Mouse (Mus musculus) CD4-positive, CD25-positive, alpha-beta regulatory T cell, adult 4 months (primary cell): ENCODE data around the gene Defb35. TPM values are rescaled to one million over a fixed set of nuclear protein-coding genes. Genes with fewer than 3 reads are reported as not detected.
"Not testable (repeated sequence)": the region's sequence is repeated elsewhere in the genome, so short reads cannot be mapped to it uniquely, and the experiment has no call there.

Experiments used
- ATAC-seq: one replicate; pipeline ENCODE4 v1.8.0; 2017
- polyA plus RNA-seq, 2 experiments: library from polyadenylated mRNA; unstranded; fragments of 100-300 nt; shearing (Covaris generic); gene quantifications; one replicate each; pipeline ENCODE4 v1.2.1; 2017

The Defb35 gene
- not detected for polyA plus RNA-seq

- not testable (repeated sequence) for ATAC-seq
Measured at GRCm38 (mm10) chr8:21938052-21938451, at the start of gene Defb35. Gene Defb35 (plus strand): TSS chr8:21938352.

- ATAC-seq, result not testable (repeated sequence)
Measured at GRCm38 (mm10) chr8:21906290-21906689, 31.9 kb upstream of the Defb35 start, which contains the start of gene Defb11. Gene Defb11 (minus strand): TSS chr8:21906412.

DNA sequence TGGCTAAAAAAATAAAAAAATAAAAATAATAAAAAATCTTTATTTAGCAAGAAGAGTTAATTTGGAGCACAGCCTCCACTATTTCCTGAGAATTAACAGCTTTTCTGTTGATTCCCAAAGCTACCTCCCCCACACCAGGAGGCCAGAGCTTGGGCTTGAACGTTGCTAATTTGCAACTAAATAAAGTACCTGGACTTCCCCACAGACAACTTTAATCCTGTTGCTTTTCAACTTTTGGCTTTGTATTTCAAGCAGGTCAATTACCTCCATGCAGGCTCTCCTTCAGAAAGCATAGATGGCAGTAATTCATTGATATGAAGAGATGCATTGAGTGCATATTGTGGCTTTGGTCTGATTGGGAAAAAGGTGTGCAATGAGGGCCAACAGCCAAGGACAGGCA lies 26.2 kb upstream of the Defb35 start:
- no peak for ATAC-seq

GRCm38 (mm10) chr8:21912554-21912953 lies 25.6 kb upstream of the Defb35 start:
- ATAC-seq, result no peak

DNA sequence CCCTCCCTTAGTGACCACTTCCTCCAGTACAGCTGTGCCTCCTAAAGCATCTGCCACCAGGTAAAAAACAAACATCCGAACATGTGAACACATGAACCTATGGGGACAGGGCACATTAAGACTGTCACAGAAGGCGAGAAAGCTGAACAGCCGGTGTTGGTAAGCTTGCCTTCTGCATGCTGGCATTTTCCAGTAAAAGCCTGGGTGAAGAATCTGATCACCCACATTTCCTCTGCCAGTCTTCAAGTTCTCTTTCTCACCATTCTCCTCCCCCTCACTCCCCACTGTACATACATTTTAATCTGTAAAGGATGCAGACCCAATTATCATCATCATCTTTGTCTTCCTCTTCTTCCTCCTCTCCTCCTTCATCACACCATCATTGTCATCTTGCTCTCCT lies 22.5 kb upstream of the Defb35 start:
- no peak for ATAC-seq

DNA sequence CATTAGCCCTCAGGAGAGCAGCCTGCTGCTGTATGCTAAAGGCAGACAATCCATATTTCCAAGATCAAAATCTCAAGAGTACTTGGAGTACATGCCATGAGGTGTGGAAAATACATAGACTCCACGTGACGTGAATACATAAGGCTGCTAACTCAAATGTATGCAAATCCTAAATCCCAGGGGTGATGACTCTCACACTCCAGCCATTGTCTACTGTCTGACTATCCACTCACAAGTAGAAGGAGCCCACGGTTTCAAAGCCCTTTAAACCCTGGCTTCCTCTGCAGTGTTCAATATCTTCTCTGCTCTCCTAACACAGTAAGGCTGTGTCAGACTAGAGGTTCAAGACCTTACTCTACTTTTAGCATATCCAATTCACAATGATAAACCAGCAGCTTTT lies 7.4 kb upstream of the Defb35 start:
- not testable (repeated sequence) for ATAC-seq

- no peak for ATAC-seq
Measured at GRCm38 (mm10) chr8:21932610-21933009, 5.5 kb upstream of the Defb35 start, which contains the start of gene Defb15. Gene Defb15 (minus strand): TSS chr8:21932710.

- no peak for ATAC-seq
Measured at GRCm38 (mm10) chr8:21946462-21946861, 8.3 kb downstream of the Defb35 start, which contains the start of gene Defb13. Gene Defb13 (plus strand): TSS chr8:21946762.

DNA sequence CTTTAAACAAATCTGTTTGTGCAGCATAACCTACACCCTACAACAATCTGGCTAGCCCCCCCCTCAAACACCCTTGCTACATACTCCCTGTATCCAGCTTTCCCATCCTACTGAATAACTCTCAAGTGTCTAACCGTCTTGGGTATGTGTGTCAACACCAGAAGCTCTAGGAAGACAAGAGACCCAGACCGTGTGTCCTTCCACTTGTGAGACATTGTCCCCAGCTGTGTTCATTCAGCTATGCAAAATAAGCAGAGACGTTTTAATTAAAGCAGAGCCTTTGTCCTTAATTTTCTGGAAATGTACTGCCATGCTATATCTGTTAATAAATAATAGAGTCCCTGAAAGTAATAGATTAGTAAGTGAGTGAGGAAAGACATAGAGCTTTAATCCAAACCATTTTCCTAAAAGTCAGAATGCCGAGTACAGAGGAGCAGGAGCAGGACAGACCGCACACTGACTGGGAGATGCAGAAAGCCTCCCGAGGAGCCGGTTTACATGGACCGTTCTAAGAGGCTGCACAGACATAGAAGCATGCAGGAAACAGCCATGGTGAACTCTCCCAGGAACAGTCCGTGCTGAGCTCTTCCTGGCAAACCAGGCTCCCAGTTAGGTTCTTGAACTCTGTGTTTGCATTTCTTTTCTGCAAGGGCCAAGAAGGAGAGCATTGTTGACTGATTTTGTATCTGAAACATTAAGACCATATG lies 9.3 kb downstream of the Defb35 start:
- ATAC-seq, result no peak

GRCm38 (mm10) chr8:21955321-21955720 lies 17.2 kb downstream of the Defb35 start:
- no peak for ATAC-seq

DNA sequence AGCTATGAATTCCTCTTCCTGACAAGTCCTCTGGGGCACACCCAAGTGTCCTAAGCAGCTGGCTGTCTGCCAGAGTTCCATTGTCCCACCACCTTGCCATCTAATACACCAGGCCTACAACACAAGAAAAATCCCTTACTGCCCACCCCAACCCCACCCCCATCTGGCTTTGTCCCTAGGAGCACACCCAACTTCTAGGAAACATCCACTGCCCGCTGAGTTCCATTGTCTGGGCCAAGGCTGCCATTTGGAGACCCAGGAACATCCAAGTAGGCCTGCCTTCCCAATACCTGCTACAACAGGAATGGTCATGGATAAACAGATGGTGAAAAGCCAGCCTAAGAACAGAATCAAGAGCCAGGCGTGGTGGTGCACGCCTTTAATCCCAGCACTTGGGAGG lies 18.2 kb downstream of the Defb35 start:
- ATAC-seq, result no peak

- no peak for ATAC-seq
Measured at GRCm38 (mm10) chr8:21958414-21958813, 20.3 kb downstream of the Defb35 start, which contains the start of gene Fam90a1a. Gene Fam90a1a (plus strand): TSS chr8:21958714.

DNA sequence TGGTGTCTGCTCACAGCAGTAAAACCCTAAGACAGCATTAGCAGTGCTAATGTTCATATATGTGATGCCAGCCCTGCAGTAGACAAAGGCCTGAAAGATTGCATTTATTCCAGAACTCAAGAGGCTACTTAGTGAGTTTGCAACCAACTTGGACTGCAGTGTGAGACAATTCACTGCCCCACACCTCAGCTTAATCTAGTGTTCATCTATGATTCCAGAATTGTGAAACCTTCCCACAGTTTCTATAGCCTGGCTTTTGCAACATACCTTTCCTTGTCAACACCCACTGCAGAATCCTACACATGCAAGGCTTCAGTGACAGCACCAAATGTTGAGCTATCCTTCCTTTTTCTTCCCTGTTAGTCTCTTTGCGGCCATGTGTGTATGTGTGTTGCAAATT lies 28.5 kb downstream of the Defb35 start:
- no peak for ATAC-seq

DNA sequence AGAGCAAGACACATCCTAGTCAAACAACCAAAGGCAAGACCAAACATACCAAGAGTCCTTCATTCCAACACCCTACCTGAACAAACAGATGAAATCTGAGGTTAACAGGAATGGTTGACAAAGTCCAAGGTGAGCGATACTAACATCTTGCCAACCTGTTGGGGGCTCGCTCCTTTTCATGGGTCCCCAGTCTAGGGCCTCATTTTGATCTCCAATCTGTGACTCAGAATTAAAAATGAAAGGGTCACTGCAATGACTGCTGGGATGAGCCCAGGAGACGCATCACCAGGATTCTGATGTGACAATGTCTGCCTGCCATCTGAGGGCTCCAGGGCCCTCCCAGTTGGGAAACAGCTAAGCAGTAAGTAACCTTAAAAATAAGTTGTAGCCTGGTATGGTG lies 31.3 kb downstream of the Defb35 start, which contains the start of gene Ccdc70:
TSS of gene Ccdc70 (plus strand) at position 301 of the 400 bp plus-strand sequence.
- no peak for ATAC-seq

DNA sequence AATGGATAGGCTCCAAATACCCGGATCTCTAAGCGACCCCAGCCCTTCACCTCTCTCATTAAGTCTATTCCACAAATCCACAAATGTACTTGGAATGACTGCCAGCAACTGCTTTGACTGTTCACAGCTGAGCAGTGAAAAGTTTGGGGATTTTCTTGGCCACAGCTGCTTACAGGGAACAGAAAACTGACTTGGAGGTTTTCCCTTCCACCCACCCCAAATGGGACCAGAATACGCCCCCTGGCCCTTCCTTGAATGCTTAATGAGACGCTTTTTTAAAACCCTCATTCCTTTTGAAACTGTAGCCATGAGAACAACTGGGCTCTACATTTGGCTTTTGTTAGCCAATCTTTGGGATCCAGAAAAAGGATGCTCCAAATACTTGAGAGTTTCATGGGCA lies 40.0 kb downstream of the Defb35 start:
- ATAC-seq, result no peak

GRCm38 (mm10) chr8:21981664-21982337 lies 43.6 kb downstream of the Defb35 start:
- no peak for ATAC-seq

Other genes with a start within 250 kb of the Defb35 start
- not detected for gene AY761184, start 234.7 kb upstream of the Defb35 start, polyA plus RNA-seq
- gene Defa24, start 203.9 kb upstream of the Defb35 start, polyA plus RNA-seq, result not detected
- gene Defb50, start 114.8 kb upstream of the Defb35 start, polyA plus RNA-seq, result not detected
- not detected for gene Defb2, start 98.4 kb upstream of the Defb35 start, polyA plus RNA-seq
- not detected for gene Defb10, start 79.5 kb upstream of the Defb35 start, polyA plus RNA-seq
- not detected for gene Defb9, start 52.9 kb upstream of the Defb35 start, polyA plus RNA-seq
- gene Defb11, start 31.9 kb upstream of the Defb35 start, polyA plus RNA-seq, result not detected
- not detected for gene Defb15, start 5.6 kb upstream of the Defb35 start, polyA plus RNA-seq
- gene Defb13, start 8.4 kb downstream of the Defb35 start, polyA plus RNA-seq, result not detected
- not detected for gene Fam90a1a, start 20.4 kb downstream of the Defb35 start, polyA plus RNA-seq
- not detected for gene Ccdc70, start 31.4 kb downstream of the Defb35 start, polyA plus RNA-seq
- under 1 TPM; 0.09 to 0.36 TPM for gene Atp7b, start 122.0 kb downstream of the Defb35 start, polyA plus RNA-seq
- gene Alg11, start 122.4 kb downstream of the Defb35 start, polyA plus RNA-seq, result 10 to 100 TPM; 26.9 to 27.5 TPM
- not detected for gene Nek5, start 186.7 kb downstream of the Defb35 start, polyA plus RNA-seq
- gene Nek3, start 228.1 kb downstream of the Defb35 start, polyA plus RNA-seq, result 1 to 10 TPM; 4.9 to 7.2 TPM
- gene Ckap2, start 247.5 kb downstream of the Defb35 start, polyA plus RNA-seq, result 1 to 10 TPM; 2.5 to 5.8 TPM